Mouse (Mus musculus): ENCODE results near the gene U90926. TPM values are rescaled to one million over a fixed set of nuclear protein-coding genes. Genes with fewer than 3 reads are reported as not detected.
A peak's percentile ranks its signal among the peaks of the same experiment; 100 is the strongest.

Gene U90926
- polyA plus RNA-seq, 1 experiment from 2014 or later, result not detected

DNA sequence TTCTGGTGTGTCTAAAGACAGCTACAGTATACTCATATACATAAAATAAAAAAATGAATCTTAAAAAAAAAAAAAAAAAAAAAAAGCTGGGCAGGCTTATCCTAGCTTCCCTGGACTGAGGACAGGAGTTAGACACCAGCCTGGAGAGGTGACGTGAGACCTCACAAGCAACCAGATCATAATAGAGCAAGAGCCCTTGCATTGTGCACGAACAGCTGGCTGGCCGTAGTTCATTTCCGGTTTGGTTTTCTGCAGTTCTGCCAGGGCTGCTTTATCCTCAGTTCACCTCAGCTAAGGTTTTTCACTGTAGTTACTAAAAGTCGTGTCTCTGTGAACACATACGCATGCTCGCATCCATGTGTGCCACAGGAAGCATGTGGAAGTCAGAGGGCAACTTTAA is 12.6 kb upstream of the U90926 start:
- Histone ChIP-seq H3K27me3 (ENCODE audit: control insufficient read depth, insufficient read depth, low read depth, low read length) (peaks cover 6% of the 10 kb centered on the region; the same call in 1 of the 2 replicates), H3K4me3 (ENCODE audit: low read depth, low read length) (no peak overlapping the region), H3K4me1 (ENCODE audit: control insufficient read depth, low read depth, low read length) (no peaks in the 10 kb centered on the region), H3K36me3 (ENCODE audit: control insufficient read depth, insufficient read depth) (no peaks in the 10 kb centered on the region), H3K9ac (ENCODE audit: low read depth, low read length) (no peak overlapping the region), H3K27ac (ENCODE audit: low read length) (no peak overlapping the region), H3K9me3 (replicated peaks; ENCODE audit: control insufficient read depth, low read length) (no peaks in the 10 kb centered on the region), H3K4me2 (ENCODE audit: low read depth, low read length) (no peak overlapping the region)
- no peak for ATAC-seq (ENCODE audit: low read depth)
- 62% methylated on average over 7 of the region's 7 CpGs for WGBS (ENCODE audit: insufficient replicate concordance)

GRCm38 (mm10) chr5:92220287-92220902 is 5.2 kb upstream of the U90926 start:
- Histone ChIP-seq H3K9me3 (replicated peaks; ENCODE audit: control insufficient read depth, low read length) (no peaks in the 10 kb centered on the region), H3K4me1 (ENCODE audit: control insufficient read depth, low read depth, low read length) (no peaks in the 10 kb centered on the region), H3K36me3 (ENCODE audit: control insufficient read depth, insufficient read depth) (no peaks in the 10 kb centered on the region), H3K9ac (ENCODE audit: low read depth, low read length) (no peak overlapping the region), H3K27ac (ENCODE audit: low read length) (no peak overlapping the region), H3K27me3 (ENCODE audit: control insufficient read depth, insufficient read depth, low read depth, low read length) (no peaks in the 10 kb centered on the region), H3K4me3 (ENCODE audit: low read depth, low read length) (no peak overlapping the region), H3K4me2 (ENCODE audit: low read depth, low read length) (no peak overlapping the region)
- ATAC-seq (ENCODE audit: low read depth), result no peak
- WGBS (ENCODE audit: insufficient replicate concordance), result 65% methylated on average over 8 of the region's 8 CpGs

GRCm38 (mm10) chr5:92219826-92220225 is 4.6 kb upstream of the U90926 start:
- Histone ChIP-seq H3K9me3 (replicated peaks; ENCODE audit: control insufficient read depth, low read length) (no peaks in the 10 kb centered on the region), H3K27ac (ENCODE audit: low read length) (no peak overlapping the region), H3K4me2 (ENCODE audit: low read depth, low read length) (no peak overlapping the region), H3K9ac (ENCODE audit: low read depth, low read length) (no peak overlapping the region), H3K4me3 (ENCODE audit: low read depth, low read length) (no peak overlapping the region), H3K27me3 (ENCODE audit: control insufficient read depth, insufficient read depth, low read depth, low read length) (no peaks in the 10 kb centered on the region), H3K4me1 (ENCODE audit: control insufficient read depth, low read depth, low read length) (no peaks in the 10 kb centered on the region), H3K36me3 (ENCODE audit: control insufficient read depth, insufficient read depth) (no peaks in the 10 kb centered on the region)
- ATAC-seq (ENCODE audit: low read depth), result no peak
- WGBS (ENCODE audit: insufficient replicate concordance), result 33% methylated on average over 6 of the region's 6 CpGs

- no peaks in the 10 kb centered on the region for H3K4me1 ChIP-seq (ENCODE audit: control insufficient read depth, low read depth, low read length)
- no peaks in the 10 kb centered on the region for H3K9me3 ChIP-seq (replicated peaks; ENCODE audit: control insufficient read depth, low read length)
- H3K36me3 ChIP-seq (ENCODE audit: control insufficient read depth, insufficient read depth), result no peaks in the 10 kb centered on the region
- no peaks in the 10 kb centered on the region for H3K27me3 ChIP-seq (ENCODE audit: control insufficient read depth, insufficient read depth, low read depth, low read length)
- WGBS (ENCODE audit: insufficient replicate concordance), result 47% methylated on average over 17 of the region's 17 CpGs
- no peak for ATAC-seq (ENCODE audit: low read depth)
- no peak overlapping the region for H3K9ac ChIP-seq (ENCODE audit: low read depth, low read length)
- H3K4me2 ChIP-seq (ENCODE audit: low read depth, low read length), result no peak overlapping the region
- no peak overlapping the region for H3K27ac ChIP-seq (ENCODE audit: low read length)
- H3K4me3 ChIP-seq (ENCODE audit: low read depth, low read length), result no peak overlapping the region
Measured at GRCm38 (mm10) chr5:92218915-92219793, 3.9 kb upstream of the U90926 start.

GRCm38 (mm10) chr5:92212231-92212630 is 3.0 kb downstream of the U90926 start:
- ATAC-seq (ENCODE audit: low read depth), result no peak
- no peaks in the 10 kb centered on the region for H3K9me3 ChIP-seq (replicated peaks; ENCODE audit: control insufficient read depth, low read length)

DNA sequence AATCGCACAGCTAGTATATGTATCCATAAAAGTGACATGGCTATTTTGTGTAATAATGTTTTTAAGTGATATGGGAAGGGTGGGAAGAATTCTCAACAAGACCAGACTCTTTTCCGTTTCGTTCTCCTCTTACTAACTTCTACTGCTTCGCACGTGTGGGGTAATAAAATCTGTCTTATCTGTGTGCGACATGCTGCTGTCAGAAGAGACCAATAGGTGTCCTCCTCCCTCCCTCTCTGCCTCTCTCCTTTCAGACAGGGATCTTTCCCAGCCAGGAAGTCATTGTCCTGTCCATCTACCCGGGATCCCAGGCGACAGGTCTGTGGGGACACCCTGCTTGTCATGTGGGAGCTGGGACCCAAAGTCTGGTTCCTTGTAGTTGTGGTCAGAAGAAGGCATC is 5.0 kb downstream of the U90926 start:
- no peak overlapping the region for H3K4me2 ChIP-seq (ENCODE audit: low read depth, low read length)
- 41% methylated on average over 8 of the region's 8 CpGs for WGBS (ENCODE audit: insufficient replicate concordance)

More at GRCm38 (mm10) chr5:92212231-92212630, 3.0 kb downstream of the U90926 start:
- Histone ChIP-seq H3K4me1 (ENCODE audit: control insufficient read depth, low read depth, low read length) (no peaks in the 10 kb centered on the region), H3K27ac (ENCODE audit: low read length) (no peak overlapping the region), H3K4me2 (ENCODE audit: low read depth, low read length) (no peak overlapping the region), H3K4me3 (ENCODE audit: low read depth, low read length) (no peak overlapping the region), H3K9ac (ENCODE audit: low read depth, low read length) (no peak overlapping the region), H3K36me3 (ENCODE audit: control insufficient read depth, insufficient read depth) (no peaks in the 10 kb centered on the region), H3K27me3 (ENCODE audit: control insufficient read depth, insufficient read depth, low read depth, low read length) (no peaks in the 10 kb centered on the region; the same call in 1 of the 2 replicates)
- 69% methylated on average over 4 of the region's 4 CpGs for WGBS (ENCODE audit: insufficient replicate concordance)

DNA sequence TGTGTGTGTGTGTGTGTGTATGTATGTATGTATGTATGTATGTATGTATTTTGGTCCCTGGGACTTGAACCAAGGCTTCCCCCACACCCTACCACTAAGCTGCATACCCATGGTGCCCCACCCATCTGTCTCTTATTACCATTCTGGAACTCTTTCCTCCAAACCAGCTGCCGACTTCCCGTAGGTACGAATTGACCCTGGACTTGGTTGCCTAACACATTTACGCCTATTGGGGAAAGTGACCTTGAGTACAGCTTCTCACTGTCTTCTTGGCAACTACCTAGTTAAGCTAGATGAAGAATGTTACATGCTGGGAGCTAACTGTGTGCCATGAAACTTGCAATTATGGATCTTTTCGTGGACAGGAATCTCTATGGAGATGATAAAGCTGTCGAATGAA is 9.1 kb downstream of the U90926 start:
- no peak for ATAC-seq (ENCODE audit: low read depth)
- H3K27ac ChIP-seq (ENCODE audit: low read length), result no peak overlapping the region

More for the DNA sequence above, 5.0 kb downstream of the U90926 start:
- no peaks in the 10 kb centered on the region for H3K9me3 ChIP-seq (replicated peaks; ENCODE audit: control insufficient read depth, low read length)
- ATAC-seq (ENCODE audit: low read depth), result no peak
- H3K9ac ChIP-seq (ENCODE audit: low read depth, low read length), result no peak overlapping the region
- no peaks in the 10 kb centered on the region for H3K36me3 ChIP-seq (ENCODE audit: control insufficient read depth, insufficient read depth)
- no peak overlapping the region for H3K4me3 ChIP-seq (ENCODE audit: low read depth, low read length)
- H3K4me1 ChIP-seq (ENCODE audit: control insufficient read depth, low read depth, low read length), result peaks cover 4% of the 10 kb centered on the region
- H3K27ac ChIP-seq (ENCODE audit: low read length), result no peak overlapping the region
- H3K27me3 ChIP-seq (ENCODE audit: control insufficient read depth, insufficient read depth, low read depth, low read length), result no peaks in the 10 kb centered on the region; the same call in 1 of the 2 replicates

GRCm38 (mm10) chr5:92205706-92206105 is 9.5 kb downstream of the U90926 start:
- WGBS (ENCODE audit: insufficient replicate concordance), result 71% methylated on average over 5 of the region's 5 CpGs
- peaks cover 9% of the 10 kb centered on the region for H3K4me1 ChIP-seq (ENCODE audit: control insufficient read depth, low read depth, low read length)
- H3K27ac ChIP-seq (ENCODE audit: low read length), result peak overlapping the region; percentile 35; the same call in 1 of the 2 replicates
- H3K9ac ChIP-seq (ENCODE audit: low read depth, low read length), result no peak overlapping the region
- ATAC-seq (ENCODE audit: low read depth), result no peak
- no peaks in the 10 kb centered on the region for H3K27me3 ChIP-seq (ENCODE audit: control insufficient read depth, insufficient read depth, low read depth, low read length)
- H3K36me3 ChIP-seq (ENCODE audit: control insufficient read depth, insufficient read depth), result peaks cover 20% of the 10 kb centered on the region
- H3K9me3 ChIP-seq (replicated peaks; ENCODE audit: control insufficient read depth, low read length), result no peaks in the 10 kb centered on the region
- no peak overlapping the region for H3K4me2 ChIP-seq (ENCODE audit: low read depth, low read length)
- no peak overlapping the region for H3K4me3 ChIP-seq (ENCODE audit: low read depth, low read length)

More for the DNA sequence above, 9.1 kb downstream of the U90926 start:
- no peak overlapping the region for H3K4me3 ChIP-seq (ENCODE audit: low read depth, low read length)
- peaks cover 15% of the 10 kb centered on the region for H3K36me3 ChIP-seq (ENCODE audit: control insufficient read depth, insufficient read depth)
- no peaks in the 10 kb centered on the region for H3K9me3 ChIP-seq (replicated peaks; ENCODE audit: control insufficient read depth, low read length)
- peaks cover 9% of the 10 kb centered on the region for H3K4me1 ChIP-seq (ENCODE audit: control insufficient read depth, low read depth, low read length)
- H3K9ac ChIP-seq (ENCODE audit: low read depth, low read length), result no peak overlapping the region
- 71% methylated on average over 6 of the region's 6 CpGs for WGBS (ENCODE audit: insufficient replicate concordance)
- H3K4me2 ChIP-seq (ENCODE audit: low read depth, low read length), result no peak overlapping the region
- H3K27me3 ChIP-seq (ENCODE audit: control insufficient read depth, insufficient read depth, low read depth, low read length), result no peaks in the 10 kb centered on the region

DNA sequence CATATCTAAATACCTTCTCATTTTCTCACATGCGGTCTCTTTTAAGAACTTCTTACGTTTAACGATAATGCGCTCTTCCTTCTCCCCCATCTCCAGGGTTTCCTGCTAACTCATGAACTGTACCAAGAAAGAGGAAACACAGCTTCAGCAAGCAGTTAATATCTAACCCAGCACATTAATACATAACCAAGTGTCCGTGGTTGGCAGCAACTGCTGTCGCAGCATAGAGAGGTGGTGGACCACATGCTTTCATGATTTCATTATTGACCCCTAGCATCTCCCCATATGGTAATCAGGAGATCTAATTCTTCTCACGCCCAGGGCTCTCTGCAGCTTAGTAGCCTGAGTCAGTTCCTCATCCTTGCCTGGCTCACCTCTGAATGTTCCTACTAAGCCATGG is 10.0 kb downstream of the U90926 start:
- no peaks in the 10 kb centered on the region for H3K27me3 ChIP-seq (ENCODE audit: control insufficient read depth, insufficient read depth, low read depth, low read length)
- H3K9me3 ChIP-seq (replicated peaks; ENCODE audit: control insufficient read depth, low read length), result no peaks in the 10 kb centered on the region
- H3K9ac ChIP-seq (ENCODE audit: low read depth, low read length), result no peak overlapping the region
- peaks cover 9% of the 10 kb centered on the region for H3K4me1 ChIP-seq (ENCODE audit: control insufficient read depth, low read depth, low read length)
- H3K27ac ChIP-seq (ENCODE audit: low read length), result peak overlapping the region; percentile 35; the same call in 1 of the 2 replicates
- peaks cover 20% of the 10 kb centered on the region for H3K36me3 ChIP-seq (ENCODE audit: control insufficient read depth, insufficient read depth)
- no peak overlapping the region for H3K4me3 ChIP-seq (ENCODE audit: low read depth, low read length)
- WGBS (ENCODE audit: insufficient replicate concordance), result 24% methylated on average over 7 of the region's 7 CpGs
- H3K4me2 ChIP-seq (ENCODE audit: low read depth, low read length), result no peak overlapping the region
- peak; percentile 32; the same call in 1 of the 2 replicates for ATAC-seq (ENCODE audit: low read depth)

All from liver, embryonic 16.5 days (tissue).